Mouse (Mus musculus) gastrocnemius, adult 2 months (tissue): ENCODE data around the gene Bace2. TPM values are rescaled to one million over a fixed set of nuclear protein-coding genes. Genes with fewer than 3 reads are reported as not detected.

Experiments
- DNase-seq: peaks from one replicate; pipeline ENCODE4 v3.0.0; 2022
- H3K27ac ChIP-seq: fragments of 200-600 bp; 2 replicates; pipeline ENCODE4 v1.8.1; 2022; ENCODE audit warnings: mild to moderate bottlenecking
- H3K4me3 ChIP-seq: fragments of 200-600 bp; 2 replicates; pipeline ENCODE4 v1.8.1; 2022; ENCODE audit warnings: mild to moderate bottlenecking, moderate library complexity
- CTCF ChIP-seq: fragments of 200-600 bp; IDR thresholded peaks from 2 replicates; pipeline ENCODE4 v1.8.1; 2022; ENCODE audit warnings: antibody characterized with exemption, mild to moderate bottlenecking, moderate library complexity
- intact Hi-C: fragments of 180-260 bp; cut with DNase I; formaldehyde crosslinking; loops from one replicate; pipeline ENCODE4 v1.15.1; 2025
- total RNA-seq, 2 experiments: library from RNA; stranded (reverse); gene quantifications; 2 replicates each; pipeline ENCODE4 v1.2.3; 2021

Gene Bace2
- total RNA-seq, 2 experiments from 2014 or later = 1.1 to 2.9 TPM

DNA sequence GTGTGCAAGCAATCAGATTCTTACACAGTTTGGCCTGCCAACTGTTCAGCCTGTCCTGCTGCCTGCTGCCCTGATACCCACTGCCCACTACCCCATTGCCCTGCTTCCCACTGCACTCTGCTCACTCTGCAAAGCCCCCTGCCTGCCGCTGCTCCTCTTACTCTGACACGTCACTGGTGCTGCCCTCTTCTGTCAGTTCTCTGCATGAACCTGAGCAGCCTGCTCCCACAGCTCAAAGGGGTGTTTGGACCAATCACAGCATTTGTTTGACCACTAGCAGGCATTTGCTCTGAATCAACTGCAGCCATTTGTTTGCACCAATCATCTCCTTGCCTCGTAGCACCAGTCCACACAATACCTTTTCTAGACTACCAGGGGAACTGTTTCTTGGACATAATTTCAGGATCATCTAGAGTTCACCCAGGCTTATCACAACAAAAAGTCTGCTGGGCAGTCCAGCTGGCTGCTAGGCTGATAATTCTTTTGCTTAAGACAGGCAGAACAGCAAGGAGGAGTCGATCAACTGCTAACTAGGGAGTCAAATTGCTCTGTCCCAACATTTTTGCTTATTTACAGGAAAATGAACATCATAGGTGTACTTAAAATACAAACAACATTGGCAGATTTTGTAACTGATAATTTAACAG lies 61.5 kb downstream of the Bace2 start:
- peak; percentile 56 for DNase-seq
- no peak overlapping the region for H3K4me3 ChIP-seq
- TF ChIP-seq CTCF = peak; percentile 60
- intact Hi-C loops = loop anchor here (5.0 kb wide), 1 partner anchor 106 kb away; no protein-coding TSS in a partner anchor
- H3K27ac ChIP-seq = no peak overlapping the region

DNA sequence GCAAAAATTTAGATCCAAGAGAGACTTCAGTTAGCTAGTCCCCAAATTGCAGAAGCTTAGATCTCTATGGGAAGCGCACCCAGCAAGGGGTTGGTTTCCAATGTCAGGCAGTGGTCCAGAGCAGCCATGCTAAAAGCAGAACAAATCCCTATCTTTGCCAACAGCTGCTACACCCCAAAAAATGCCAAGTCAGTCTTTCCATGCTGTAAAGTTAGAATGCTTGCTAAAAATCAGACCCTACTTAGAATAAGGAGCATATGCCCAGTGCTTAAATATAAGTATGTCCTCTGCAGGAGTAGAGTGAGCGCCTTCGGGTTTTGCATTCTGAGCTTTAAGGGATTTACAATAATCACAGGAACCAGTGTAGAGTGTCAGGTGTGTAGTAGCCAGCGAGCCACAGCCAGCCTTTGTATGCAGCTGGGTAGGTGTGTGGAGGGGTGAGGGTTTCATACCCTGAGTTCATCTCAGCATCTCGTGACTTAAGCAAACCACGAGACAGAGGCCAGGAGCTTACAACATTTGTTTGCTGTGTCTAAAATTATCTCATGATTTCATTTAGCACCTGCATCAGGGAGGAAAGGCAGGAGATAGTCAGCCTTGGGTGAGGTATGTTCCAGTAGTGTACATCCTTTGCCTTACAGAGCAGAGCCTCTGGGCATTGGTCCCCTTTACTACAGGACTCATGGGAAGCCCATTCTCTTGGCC lies 62.4 kb downstream of the Bace2 start:
- H3K27ac ChIP-seq = no peak overlapping the region
- TF ChIP-seq CTCF = no peak
- no peak for DNase-seq
- intact Hi-C loops = loop anchor here (5.0 kb wide), 1 partner anchor 107 kb away; no protein-coding TSS in a partner anchor
- no peak overlapping the region for H3K4me3 ChIP-seq

DNA sequence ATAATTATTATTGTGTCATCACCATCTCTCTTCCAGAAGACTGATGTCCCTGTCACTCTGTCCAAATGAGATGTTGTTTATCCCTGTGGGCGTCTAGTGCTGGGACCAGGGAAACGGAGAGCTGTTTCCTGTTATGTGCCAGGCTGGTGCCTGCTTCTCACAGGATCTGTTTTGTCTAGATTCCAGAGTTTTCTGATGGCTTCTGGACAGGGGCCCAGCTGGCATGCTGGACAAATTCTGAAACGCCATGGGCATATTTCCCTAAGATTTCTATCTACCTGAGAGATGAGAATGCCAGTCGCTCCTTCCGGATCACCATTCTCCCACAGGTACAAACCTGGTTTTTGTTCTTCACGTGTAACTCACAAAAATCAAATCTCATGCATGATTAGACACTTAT lies 65.1 kb downstream of the Bace2 start:
- no peak overlapping the region for H3K27ac ChIP-seq
- intact Hi-C loops = no loop called here
- TF ChIP-seq CTCF = no peak

GRCm38 (mm10) chr16:97423627-97424026 lies 67.1 kb downstream of the Bace2 start:
- no peak overlapping the region for H3K4me3 ChIP-seq
- TF ChIP-seq CTCF = no peak
- H3K27ac ChIP-seq = no peak overlapping the region
- no peak for DNase-seq
- intact Hi-C loops = no loop called here

More for the DNA sequence above, 65.1 kb downstream of the Bace2 start:
- H3K4me3 ChIP-seq = no peak overlapping the region
- DNase-seq = no peak

DNA sequence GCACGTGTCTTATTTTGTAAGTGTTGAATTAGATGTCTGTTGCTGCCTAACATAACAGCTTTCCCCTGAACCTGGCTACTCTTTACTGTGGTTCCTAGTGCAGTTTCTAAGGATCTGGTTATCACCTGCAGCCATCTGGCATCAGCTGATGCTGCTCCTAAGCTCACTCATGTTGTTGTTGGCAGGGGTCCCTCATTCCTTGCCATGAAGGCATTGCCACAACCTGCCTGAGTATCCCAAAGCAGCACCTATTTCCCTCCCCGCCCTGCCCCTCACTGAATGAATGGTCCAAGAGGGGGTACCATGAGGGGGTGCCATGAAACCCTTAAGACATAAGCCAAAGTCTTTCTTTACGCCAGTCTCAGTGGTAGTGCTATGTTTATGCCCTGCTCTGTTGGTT lies 71.5 kb downstream of the Bace2 start:
- no peak for DNase-seq
- intact Hi-C loops = no loop called here
- no peak overlapping the region for H3K4me3 ChIP-seq
- no peak for TF ChIP-seq CTCF
- no peak overlapping the region for H3K27ac ChIP-seq

GRCm38 (mm10) chr16:97430091-97430490 lies 73.5 kb downstream of the Bace2 start:
- Histone ChIP-seq H3K4me3 (no peak overlapping the region), H3K27ac (no peak overlapping the region)
- intact Hi-C loops = no loop called here
- no peak for TF ChIP-seq CTCF
- no peak for DNase-seq

GRCm38 (mm10) chr16:97431328-97431727 lies 74.8 kb downstream of the Bace2 start:
- no peak overlapping the region for H3K4me3 ChIP-seq
- TF ChIP-seq CTCF = no peak
- DNase-seq = peak; percentile 60
- intact Hi-C loops = no loop called here
- no peak overlapping the region for H3K27ac ChIP-seq

DNA sequence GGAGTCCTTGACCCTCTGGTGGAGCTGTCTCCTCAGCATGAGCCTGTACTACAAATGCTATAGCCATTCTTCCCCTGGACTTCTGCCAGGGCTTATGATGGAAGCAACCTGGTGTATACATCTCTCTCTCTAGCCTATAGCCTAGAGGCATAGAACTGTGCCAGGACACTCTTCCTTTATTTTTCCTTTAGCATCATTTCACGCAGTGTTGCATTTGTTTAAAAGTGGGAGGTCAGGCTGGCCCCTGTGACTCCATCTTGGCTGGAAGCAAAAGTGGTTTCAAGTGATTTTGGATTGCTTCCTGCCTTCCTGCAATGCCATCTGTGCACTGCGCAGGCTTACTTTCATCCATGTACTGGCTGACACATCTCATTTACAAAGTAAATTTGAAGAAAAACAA lies 77.7 kb downstream of the Bace2 start:
- TF ChIP-seq CTCF = no peak
- Histone ChIP-seq H3K27ac (no peak overlapping the region), H3K4me3 (no peak overlapping the region)
- DNase-seq = no peak
- intact Hi-C loops = no loop called here

DNA sequence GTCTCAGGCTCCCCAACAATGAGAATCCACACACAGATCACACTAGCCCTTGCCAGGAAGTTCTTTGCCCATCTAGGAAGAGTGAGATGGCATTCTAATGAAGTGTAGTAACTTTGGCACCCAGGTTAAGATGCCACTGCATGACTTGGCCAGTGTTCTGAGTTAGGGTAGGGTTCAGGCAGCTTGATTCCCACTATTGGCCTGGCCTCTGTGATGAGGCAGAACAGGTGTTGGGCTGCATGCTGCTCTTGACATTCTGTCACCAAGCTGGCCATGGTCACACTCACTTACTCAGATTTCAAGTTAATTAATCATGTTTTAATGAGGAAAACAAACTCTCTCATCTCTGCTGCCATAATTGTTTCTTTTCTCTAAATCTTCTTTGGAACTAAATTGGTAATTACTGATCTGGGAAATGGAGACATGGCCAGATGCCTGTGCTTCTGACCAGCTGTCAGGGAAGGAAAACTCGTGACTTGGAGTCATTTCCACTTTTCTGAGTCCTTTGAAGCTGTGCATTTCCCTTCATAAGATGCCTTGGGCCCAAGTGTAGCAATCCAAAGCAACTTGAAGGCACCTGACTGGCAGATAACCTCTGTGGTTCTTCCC lies 81.0 kb downstream of the Bace2 start:
- Histone ChIP-seq H3K27ac (no peak overlapping the region), H3K4me3 (no peak overlapping the region)
- peak; percentile 57 for DNase-seq
- intact Hi-C loops = no loop called here
- TF ChIP-seq CTCF = no peak

GRCm38 (mm10) chr16:97438191-97438590 lies 81.6 kb downstream of the Bace2 start:
- DNase-seq = no peak
- no peak for TF ChIP-seq CTCF

DNA sequence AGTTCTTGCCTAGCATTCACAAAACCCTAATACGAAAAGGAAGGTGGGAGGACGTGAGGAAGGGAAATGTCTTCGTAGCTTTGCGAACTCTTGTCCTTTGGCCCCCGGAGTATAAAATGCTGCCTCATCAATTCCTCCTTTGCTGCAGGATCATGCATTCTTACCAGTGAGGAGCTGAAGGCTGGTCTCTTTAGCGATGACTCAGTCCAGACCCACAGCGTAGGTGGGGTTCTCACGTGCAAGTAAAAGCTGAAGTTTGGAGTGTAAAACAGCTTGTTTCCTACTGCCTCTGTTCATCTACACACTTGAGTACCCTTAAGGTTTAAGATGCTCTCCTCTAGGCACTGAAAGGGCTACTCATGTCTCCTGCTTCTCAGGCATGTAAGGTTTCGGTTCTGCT lies 85.4 kb downstream of the Bace2 start:
- no peak overlapping the region for H3K4me3 ChIP-seq
- no peak for DNase-seq
- TF ChIP-seq CTCF = no peak
- intact Hi-C loops = loop anchor here (10.0 kb wide), 1 partner anchor 153 kb away; no protein-coding TSS in a partner anchor
- no peak overlapping the region for H3K27ac ChIP-seq

More at GRCm38 (mm10) chr16:97438191-97438590, 81.6 kb downstream of the Bace2 start:
- Histone ChIP-seq H3K27ac (no peak overlapping the region), H3K4me3 (no peak overlapping the region)
- intact Hi-C loops = no loop called here

- Histone ChIP-seq H3K27ac (no peak overlapping the region), H3K4me3 (no peak overlapping the region)
- peak; percentile 87 for TF ChIP-seq CTCF
- intact Hi-C loops = loop anchor here (2.0 to 10.0 kb wide), 2 partner anchors 125 to 151 kb away; no protein-coding TSS in a partner anchor
- no peak for DNase-seq
These were observed 87.2 kb downstream of the Bace2 start for GRCm38 (mm10) chr16:97443670-97444263.

DNA sequence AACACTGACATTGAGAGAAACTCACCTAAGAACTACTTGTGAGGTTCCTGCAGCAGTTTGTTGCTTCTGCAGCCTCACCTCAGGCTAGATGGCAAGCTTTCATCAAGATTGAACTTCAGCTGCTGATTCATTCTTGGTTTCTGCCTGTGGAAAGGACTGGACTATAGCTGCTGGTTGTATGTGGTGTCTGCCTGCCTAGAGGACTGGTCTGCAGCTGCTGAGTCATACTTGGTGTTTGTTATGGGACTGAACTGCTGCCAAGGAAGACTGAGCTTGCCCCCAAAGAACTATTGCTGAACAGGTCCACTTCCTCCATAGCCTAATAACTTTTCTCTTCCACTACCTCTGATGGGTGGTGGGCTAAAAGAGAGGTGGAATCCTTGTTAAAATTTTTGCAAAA lies 90.8 kb downstream of the Bace2 start:
- no peak for DNase-seq
- TF ChIP-seq CTCF = no peak
- no peak overlapping the region for H3K27ac ChIP-seq
- intact Hi-C loops = loop anchor here (10.0 kb wide), 1 partner anchor 147 kb away; no protein-coding TSS in a partner anchor
- no peak overlapping the region for H3K4me3 ChIP-seq
